Mouse (Mus musculus) megakaryocyte-erythroid progenitor cell, adult 5-6 weeks (primary cell): ENCODE measurements around the gene Banp. TPM values are rescaled to one million over a fixed set of nuclear protein-coding genes. Genes with fewer than 3 reads are reported as not detected.

Experiments used
- ATAC-seq: replicated peaks from 2 replicates; pipeline ENCODE4 v1.8.0; 2016; ENCODE audit warnings: mild to moderate bottlenecking, inconsistent platforms; ENCODE audit not compliant: severe bottlenecking, poor library complexity, low FRiP score, low TSS enrichment
- total RNA-seq, 2 experiments: library from RNA; stranded (forward) in 1 of 2; stranded (reverse) in 1 of 2; fragments of 200-1000, 215-1000 nt in 1 of 2; fragments of >200 nt in 1 of 2; fragmentation: Nextera tagmentation in 1 of 2; gene quantifications; 2 replicates each; pipeline ENCODE4 v1.2.3; 2014 to 2017

Gene Banp
- total RNA-seq (2014; fragmentation: Nextera tagmentation) (18.4 and 22.9 TPM in 2 replicates), total RNA-seq (2017) (10.8 and 17.3 TPM in 2 replicates)

- ATAC-seq: no peak
Measured at GRCm38 (mm10) chr8:121949222-121949800, at the start of gene Banp. Banp (plus strand) TSS chr8:121949750.

DNA sequence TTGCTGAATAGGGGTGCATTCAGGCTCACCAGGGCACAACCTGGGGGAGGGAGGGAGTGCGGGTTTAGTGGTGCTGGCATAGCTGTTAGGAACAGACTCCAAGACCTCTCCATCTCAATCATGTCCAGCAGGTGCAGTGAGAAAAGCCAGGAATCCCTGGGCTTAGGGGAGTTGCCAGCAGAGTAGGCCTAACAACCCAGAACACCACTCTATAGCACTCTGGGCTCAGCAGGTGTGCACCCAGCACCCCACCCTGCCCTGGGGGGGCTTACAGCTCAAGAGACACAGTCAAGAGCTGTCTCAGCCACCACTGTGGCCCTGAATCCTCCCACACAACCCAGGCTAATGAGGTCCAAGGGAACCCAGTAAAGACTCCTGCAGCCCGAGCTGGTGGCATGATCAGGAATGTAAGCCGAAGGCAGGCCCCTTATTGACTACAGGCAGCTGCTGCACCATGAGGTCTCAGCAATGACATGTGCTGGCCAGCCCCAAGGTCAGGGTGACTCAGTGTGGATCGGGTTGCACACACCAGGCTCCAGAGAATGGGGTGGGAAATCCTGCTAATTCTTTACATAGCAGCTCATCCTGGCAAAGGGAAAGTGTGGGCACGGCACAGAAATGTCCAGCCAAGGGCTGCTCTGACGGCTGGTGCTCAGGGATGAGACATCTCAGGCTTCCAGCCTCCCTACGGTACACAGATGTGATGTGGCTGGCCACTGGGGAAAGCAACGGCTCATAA lies 47.9 kb upstream of the Banp start:
- ATAC-seq: no peak

- no peak for ATAC-seq
Measured at GRCm38 (mm10) chr8:121903977-121904376, 45.6 kb upstream of the Banp start.

GRCm38 (mm10) chr8:121904999-121905398 lies 44.6 kb upstream of the Banp start:
- ATAC-seq: no peak

DNA sequence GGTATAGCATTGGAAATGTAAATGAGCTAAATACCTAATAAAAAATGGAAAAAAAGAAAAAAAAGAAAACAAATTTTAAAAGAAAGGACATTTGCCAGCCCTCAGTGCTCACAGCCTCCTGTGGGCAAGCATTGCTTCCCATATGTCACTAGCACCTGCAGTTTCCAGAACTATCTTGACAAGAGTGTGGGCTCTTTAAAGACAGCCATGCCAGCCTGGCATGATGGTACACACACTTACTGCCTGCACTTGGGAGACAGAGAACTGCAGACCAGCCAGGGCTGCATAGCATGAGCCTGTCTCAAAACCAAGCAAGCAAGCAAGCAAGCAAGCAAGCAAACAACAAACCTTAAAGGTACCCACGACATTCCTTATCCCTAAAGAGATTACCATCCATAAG lies 44.1 kb upstream of the Banp start:
- ATAC-seq: no peak

- no peak for ATAC-seq
Measured at GRCm38 (mm10) chr8:121905864-121906263, 43.7 kb upstream of the Banp start.

GRCm38 (mm10) chr8:121906542-121907512 lies 42.7 kb upstream of the Banp start:
- ATAC-seq: peak; percentile 10; the same call in 1 of the 2 replicates

DNA sequence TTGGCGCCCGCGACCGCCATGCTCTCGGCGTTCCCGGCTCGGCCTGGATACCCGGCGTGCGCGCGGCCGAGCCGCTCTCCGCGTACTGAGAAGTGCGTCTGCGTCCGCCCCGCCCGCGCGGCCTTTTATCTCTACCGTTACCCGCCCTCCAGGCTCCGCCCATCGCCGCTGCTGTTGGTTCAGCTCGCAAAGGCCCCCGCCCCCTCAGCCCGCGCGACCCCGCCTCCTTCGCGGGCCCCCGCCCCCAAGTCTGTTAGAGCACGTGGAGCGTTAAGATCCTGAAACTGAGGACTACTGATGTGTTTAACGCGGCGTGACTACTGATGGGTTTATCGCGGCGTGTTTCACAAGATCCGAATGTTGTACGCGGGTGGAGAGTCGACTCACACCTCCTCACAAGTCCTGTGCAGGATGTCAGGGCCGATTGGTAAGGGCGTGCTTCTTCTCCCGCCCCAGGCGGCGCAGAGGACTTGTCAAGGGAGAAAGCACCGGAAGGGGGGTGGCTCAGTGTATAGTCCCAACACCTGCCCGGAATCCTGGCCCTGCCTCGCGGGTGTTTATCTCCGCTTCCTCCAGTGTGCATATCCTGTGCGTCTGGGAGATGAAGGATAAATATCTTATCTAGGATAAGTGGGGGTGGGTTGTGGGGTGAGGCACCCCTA lies 41.8 kb upstream of the Banp start, which contains the start of gene Slc7a5:
TSS of gene Slc7a5 (minus strand) at position 108 of the 662 bp plus-strand sequence.
- peak; percentile 69 for ATAC-seq

- ATAC-seq: no peak
Measured at GRCm38 (mm10) chr8:121908378-121909147, 41.0 kb upstream of the Banp start.

- ATAC-seq: no peak
Measured at GRCm38 (mm10) chr8:121909148-121909541, 40.4 kb upstream of the Banp start.

DNA sequence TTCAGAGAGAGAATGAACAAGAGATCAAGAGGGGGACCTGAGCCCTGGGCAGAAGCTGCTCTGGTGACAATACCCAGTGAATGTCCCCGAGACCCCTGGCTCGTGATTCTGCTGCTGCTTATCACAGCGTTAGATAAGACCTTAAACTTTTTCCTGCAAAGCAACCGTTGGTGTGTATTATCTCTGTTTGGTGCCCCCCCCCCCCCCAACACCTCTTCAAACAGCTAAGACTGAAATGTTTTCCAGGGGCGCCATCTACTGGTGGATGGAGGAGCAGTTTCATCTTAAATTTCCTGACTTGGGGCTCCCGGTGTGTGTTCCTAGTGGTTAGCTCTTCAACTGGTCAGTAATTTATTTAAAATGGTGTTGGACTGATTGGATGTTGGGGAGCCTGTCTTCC lies 39.9 kb upstream of the Banp start:
- no peak for ATAC-seq

GRCm38 (mm10) chr8:121911400-121911799 lies 38.1 kb upstream of the Banp start:
- no peak for ATAC-seq

DNA sequence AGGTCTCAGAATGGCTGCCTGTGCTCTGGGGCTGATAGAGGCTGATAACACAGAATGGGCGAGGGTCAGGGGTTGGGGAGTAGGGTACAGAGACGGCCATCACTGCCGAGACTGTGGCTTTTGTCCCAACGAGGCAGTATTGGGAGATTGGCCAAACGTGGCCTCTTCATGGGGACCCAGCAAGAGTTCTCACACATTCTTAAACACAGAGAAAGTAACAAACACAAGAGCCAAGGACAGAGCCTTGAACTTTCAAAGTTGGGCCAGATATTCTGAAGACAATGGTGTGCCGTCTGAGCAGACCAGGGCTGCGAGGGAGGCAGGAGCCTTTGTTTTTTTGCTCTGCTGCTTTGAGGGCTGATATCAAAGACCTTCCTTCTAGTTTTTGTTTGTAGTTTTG lies 37.6 kb upstream of the Banp start:
- ATAC-seq: no peak

- ATAC-seq: no peak
Measured at GRCm38 (mm10) chr8:121912831-121913230, 36.7 kb upstream of the Banp start.

GRCm38 (mm10) chr8:121913378-121913777 lies 36.2 kb upstream of the Banp start:
- no peak for ATAC-seq

DNA sequence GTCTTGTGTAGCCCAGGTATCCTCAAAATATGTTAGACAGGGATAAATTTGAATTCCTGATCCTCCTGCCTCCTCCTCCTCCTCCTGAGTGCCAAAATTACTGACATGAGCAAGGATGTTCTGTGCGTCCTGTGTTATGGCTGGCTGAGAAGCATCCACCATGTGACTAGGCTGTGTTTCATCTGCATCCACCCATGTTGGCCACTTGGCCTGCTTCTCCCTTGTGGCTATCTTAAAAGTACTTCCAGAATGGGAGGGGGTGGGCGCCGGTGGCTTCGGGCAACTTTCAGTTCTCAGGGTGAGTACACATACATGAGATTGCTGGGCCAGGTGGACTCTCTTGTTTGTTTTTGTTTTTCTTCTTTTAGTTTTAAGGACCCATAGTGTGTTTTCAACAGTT lies 30.4 kb upstream of the Banp start:
- ATAC-seq: no peak

- no peak for ATAC-seq
Measured at GRCm38 (mm10) chr8:121919731-121920130, 29.8 kb upstream of the Banp start.

DNA sequence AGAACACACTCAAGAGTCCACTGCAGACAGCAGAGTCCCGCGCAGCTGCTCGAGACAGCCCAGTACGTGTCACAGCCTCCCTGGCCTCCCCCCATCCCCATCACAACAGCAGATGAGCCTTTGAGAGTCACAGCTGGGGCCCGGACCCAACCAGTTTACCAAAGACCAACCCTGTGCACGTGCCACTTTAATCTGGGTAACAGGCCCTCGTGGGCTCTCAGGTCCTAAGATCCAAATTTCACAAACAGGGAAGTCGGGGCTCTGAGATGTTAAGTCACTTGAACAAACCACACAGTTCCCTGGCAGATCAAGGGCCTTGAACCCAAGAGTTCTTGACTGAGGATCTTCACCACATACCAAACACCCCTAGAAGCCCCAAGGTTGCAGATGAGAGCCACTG lies 28.0 kb upstream of the Banp start:
- ATAC-seq: no peak

DNA sequence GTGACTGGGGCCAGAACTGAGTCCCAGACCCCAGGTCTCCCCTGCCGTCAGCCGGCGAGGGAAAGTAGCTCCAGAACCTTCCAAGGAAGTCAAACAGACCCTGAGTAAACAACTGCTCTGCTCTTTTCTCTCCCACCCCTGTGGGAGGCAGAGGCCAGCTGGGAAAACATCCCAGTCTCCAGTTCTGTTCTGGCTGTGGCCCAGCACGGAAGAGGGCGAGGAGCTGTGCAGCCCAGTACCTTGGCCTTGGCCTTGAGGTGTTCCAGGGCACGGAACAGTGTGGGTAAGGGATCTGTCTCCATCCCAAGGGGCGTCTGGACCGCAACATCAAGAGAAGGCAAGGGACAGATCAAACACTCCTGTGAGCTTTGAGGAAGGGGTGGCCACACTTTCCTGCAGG lies 27.4 kb upstream of the Banp start:
- no peak for ATAC-seq
